Comparison of ENCODE assay signal across 11 mouse cellular contexts in the genomic region with DNA sequence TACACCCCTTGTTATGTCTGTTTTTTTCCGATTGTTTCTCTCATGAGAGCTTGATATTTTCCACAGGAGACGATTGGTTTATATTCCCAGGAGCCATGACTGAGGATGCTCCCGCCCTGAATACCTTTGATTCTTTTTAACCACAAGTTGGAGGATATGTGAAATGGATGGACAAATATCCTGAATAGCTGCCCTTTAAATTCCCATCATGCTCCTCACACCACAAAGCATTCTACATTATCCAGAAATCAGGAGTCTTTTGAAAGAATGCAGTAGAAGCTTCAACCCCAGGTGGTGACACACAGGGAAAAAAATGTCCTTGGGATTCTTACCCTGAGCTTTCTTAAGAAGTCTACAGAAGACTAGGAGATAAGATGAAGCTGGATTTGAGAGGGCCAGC.
"Had no signal": no experiment of that assay in that cellular context is flagged by ENCODE, and none has a peak within 500 bp of the region (broad histone marks: within the 10 kb centered on the region; RNA-seq: fewer than 3 reads in every experiment).

No protein-coding gene starts in this region.

- H3K4me3 ChIP-seq: midbrain, embryonic 10.5 days; midbrain, embryonic 12.5 days; neural tube, embryonic 12.5 days had no signal

- H3K4me1 ChIP-seq: midbrain, embryonic 10.5 days; midbrain, embryonic 12.5 days; neural tube, embryonic 12.5 days had no signal

- H3K27ac ChIP-seq: midbrain, embryonic 10.5 days; midbrain, embryonic 12.5 days; neural tube, embryonic 12.5 days had no signal

- DNase-seq: lung, adult 18-20 months; lung, embryonic 14.5 days; lung, postnatal 10 days; lung, postnatal 4 days; midbrain, embryonic 14.5 days; right cerebral cortex, postnatal 14 days; thymus, adult 2 months; thymus, postnatal 36 days had no signal
